Mouse (Mus musculus): ENCODE data around the gene Gm17545.
"Not testable (repeated sequence)": the region's sequence is repeated elsewhere in the genome, so short reads cannot be mapped to it uniquely, and the experiment has no call there.

DNA sequence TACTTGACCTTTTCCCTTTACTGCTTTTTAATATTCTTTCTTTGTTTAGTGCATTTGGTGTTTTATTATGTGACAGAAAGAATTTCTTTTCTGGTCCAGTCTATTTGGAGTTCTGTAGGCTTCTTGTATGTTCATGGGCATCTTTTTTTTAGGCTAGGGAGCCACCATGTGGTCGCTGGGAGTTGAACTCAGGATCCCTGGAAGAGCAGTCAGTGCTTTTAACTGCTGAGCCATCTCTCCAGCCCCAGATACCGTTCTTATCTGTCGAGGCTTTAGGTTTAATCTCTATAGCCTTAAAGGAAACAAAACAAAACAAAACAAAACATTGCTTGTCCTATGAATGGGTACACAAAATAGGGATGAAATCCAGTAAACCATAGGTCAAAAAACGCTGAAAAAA lies 45.7 kb upstream of the Gm17545 start:
- not testable (repeated sequence) for TF ChIP-seq CTCF (IDR thresholded peaks at IDR 0.05; ENCODE audit: extremely low read depth, insufficient read length, insufficient replicate concordance, low read depth, low read length); POLR2A (IDR thresholded peaks at IDR 0.05; ENCODE audit: low read depth, low read length)

Measured in small intestine, adult 2 months (tissue).